Mouse (Mus musculus): ENCODE results near the gene Trpm3. TPM values are rescaled to one million over a fixed set of nuclear protein-coding genes. Genes with fewer than 3 reads are reported as not detected.

The Trpm3 gene
- total RNA-seq, 2 experiments from 2014 or later = 38.9 to 40.3 TPM

- no peak for DNase-seq (ENCODE audit: extremely low spot score in 1 of 2, low spot score in 2 of 2)
- TF ChIP-seq CTCF (IDR thresholded peaks at IDR 0.05) = no peak
- no peak overlapping the region for H3K27ac ChIP-seq
- H3K4me3 ChIP-seq = no peak overlapping the region
- intact Hi-C loops (cut with DNase I) = no loop called here
Observed at GRCm38 (mm10) chr19:22672892-22673291, 534.0 kb downstream of the Trpm3 start.

DNA sequence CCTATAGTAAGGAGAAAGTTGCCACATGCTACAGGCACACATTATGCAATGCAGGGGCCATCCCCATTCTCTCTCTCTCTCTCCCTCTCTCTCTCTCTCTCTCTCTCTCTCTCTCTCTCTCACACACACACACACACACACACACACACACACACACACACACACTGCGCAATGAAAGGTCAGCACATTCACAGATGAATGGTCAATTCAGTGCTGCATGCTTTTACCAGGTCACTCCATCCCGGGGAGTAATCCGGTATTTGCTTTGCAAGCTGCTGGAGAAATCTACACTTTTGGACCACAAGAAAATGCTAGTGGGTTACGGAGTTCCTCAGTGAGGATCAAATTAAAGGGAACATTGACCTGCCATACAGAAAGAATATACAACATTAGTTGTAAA is 537.4 kb downstream of the Trpm3 start:
- Histone ChIP-seq H3K4me3 (no peak overlapping the region), H3K27ac (no peak overlapping the region)
- no peak for DNase-seq (ENCODE audit: extremely low spot score in 1 of 2, low spot score in 2 of 2)
- intact Hi-C loops (cut with DNase I) = no loop called here
- TF ChIP-seq CTCF (IDR thresholded peaks at IDR 0.05) = no peak

GRCm38 (mm10) chr19:22682238-22682637 is 543.4 kb downstream of the Trpm3 start:
- intact Hi-C loops (cut with DNase I) = no loop called here
- Histone ChIP-seq H3K27ac (no peak overlapping the region), H3K4me3 (no peak overlapping the region)
- no peak for DNase-seq (ENCODE audit: extremely low spot score in 1 of 2, low spot score in 2 of 2)
- TF ChIP-seq CTCF (IDR thresholded peaks at IDR 0.05) = no peak

GRCm38 (mm10) chr19:22691995-22692394 is 553.1 kb downstream of the Trpm3 start:
- intact Hi-C loops (cut with DNase I) = no loop called here
- no peak overlapping the region for H3K27ac ChIP-seq
- H3K4me3 ChIP-seq = no peak overlapping the region
- DNase-seq (ENCODE audit: extremely low spot score in 1 of 2, low spot score in 2 of 2) = no peak
- no peak for TF ChIP-seq CTCF (IDR thresholded peaks at IDR 0.05)

GRCm38 (mm10) chr19:22692553-22692952 is 553.7 kb downstream of the Trpm3 start:
- TF ChIP-seq CTCF (IDR thresholded peaks at IDR 0.05) = no peak
- no peak for DNase-seq (ENCODE audit: extremely low spot score in 1 of 2, low spot score in 2 of 2)
- intact Hi-C loops (cut with DNase I) = no loop called here
- Histone ChIP-seq H3K4me3 (no peak overlapping the region), H3K27ac (no peak overlapping the region)

DNA sequence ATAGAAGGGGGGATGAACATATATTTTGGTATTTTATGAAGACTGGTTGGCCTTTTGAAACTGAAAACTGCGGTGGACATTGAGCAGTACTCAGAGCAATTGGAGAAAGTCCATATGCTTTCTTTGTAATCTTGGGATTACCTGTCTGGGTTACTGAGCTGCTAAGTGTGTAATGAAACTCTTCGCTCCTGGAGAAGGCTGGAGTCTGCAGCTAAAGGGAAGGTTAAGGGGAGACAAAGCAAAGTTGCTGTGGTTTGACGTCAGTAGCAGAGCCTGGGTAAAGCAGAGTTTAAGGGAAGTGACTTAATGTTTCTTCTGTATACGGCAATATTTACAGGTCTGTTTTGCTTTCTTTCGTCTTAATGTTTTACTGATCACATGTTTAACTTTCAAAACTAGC is 554.1 kb downstream of the Trpm3 start:
- intact Hi-C loops (cut with DNase I) = no loop called here
- Histone ChIP-seq H3K4me3 (no peak overlapping the region), H3K27ac (no peak overlapping the region)
- no peak for DNase-seq (ENCODE audit: extremely low spot score in 1 of 2, low spot score in 2 of 2)
- no peak for TF ChIP-seq CTCF (IDR thresholded peaks at IDR 0.05)

DNA sequence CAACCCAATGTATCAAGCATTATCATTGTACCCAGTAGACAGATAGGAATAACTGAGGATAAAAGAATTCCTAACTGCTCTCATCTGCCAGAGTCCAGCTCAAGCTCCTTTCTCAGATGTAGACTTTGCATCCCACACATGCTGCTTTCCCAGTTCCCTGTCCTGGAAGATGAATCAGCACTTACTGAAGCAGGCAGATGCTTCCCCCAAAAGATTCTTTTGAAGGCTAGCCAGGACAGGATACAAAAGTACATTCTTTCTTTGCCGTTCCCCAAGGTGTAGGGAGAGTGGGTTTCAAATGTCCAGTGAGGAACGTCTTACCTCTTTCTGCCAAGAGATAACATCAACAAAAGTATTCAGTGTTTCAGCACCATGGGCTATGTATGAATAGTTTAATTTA is 556.6 kb downstream of the Trpm3 start:
- no peak for DNase-seq (ENCODE audit: extremely low spot score in 1 of 2, low spot score in 2 of 2)
- TF ChIP-seq CTCF (IDR thresholded peaks at IDR 0.05) = no peak
- Histone ChIP-seq H3K4me3 (no peak overlapping the region), H3K27ac (peak overlapping the region; percentile 24; the same call in 1 of the 2 replicates)
- intact Hi-C loops (cut with DNase I) = no loop called here

- H3K27ac ChIP-seq = no peak overlapping the region
- no peak for DNase-seq (ENCODE audit: extremely low spot score in 1 of 2, low spot score in 2 of 2)
- no peak overlapping the region for H3K4me3 ChIP-seq
- intact Hi-C loops (cut with DNase I) = no loop called here
- TF ChIP-seq CTCF (IDR thresholded peaks at IDR 0.05) = no peak
Observed at GRCm38 (mm10) chr19:22698737-22699136, 559.9 kb downstream of the Trpm3 start.

- intact Hi-C loops (cut with DNase I) = no loop called here
- no peak for DNase-seq (ENCODE audit: extremely low spot score in 1 of 2, low spot score in 2 of 2)
- no peak overlapping the region for H3K27ac ChIP-seq
Observed at GRCm38 (mm10) chr19:22700871-22701651, 562.2 kb downstream of the Trpm3 start.

DNA sequence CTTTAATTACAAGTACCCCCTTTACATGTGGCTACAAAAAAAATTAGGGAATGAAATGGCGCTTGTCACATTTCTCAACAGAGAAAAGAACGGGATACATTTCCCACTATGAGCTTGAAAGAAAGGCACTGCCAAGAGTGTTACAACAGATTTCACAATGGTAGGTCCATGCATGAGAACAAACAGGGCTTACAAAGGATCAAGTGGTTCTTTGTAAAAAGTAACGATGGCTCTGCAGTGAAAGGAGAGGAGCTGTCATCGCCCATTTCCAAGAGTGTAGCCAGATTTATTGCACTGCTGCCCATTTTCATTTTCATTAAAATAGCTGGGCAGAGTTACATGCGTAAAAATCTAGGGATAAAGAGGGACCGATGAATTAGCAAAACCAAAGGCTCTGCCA is 565.0 kb downstream of the Trpm3 start:
- TF ChIP-seq CTCF (IDR thresholded peaks at IDR 0.05) = no peak
- Histone ChIP-seq H3K4me3 (no peak overlapping the region), H3K27ac (no peak overlapping the region)
- intact Hi-C loops (cut with DNase I) = no loop called here
- no peak for DNase-seq (ENCODE audit: extremely low spot score in 1 of 2, low spot score in 2 of 2)

More at GRCm38 (mm10) chr19:22700871-22701651, 562.2 kb downstream of the Trpm3 start:
- no peak overlapping the region for H3K4me3 ChIP-seq
- TF ChIP-seq CTCF (IDR thresholded peaks at IDR 0.05) = no peak

DNA sequence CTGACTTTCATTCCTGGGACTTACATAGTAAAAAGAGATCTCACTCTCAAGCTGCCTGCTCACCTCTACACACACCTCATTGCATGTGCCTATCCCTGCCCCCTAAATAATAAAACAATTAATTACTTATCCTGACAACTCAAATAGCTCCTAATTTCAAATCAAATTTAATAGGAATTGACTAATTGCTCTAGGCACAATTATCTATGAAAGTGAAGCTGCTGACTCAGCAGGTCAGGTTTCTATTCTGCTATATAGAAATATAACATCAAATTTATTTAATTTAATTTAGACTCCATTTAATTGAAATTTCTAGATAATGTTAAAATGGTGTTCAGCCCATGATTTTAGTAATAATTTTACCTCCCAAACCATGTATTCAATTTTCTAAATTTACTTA is 566.6 kb downstream of the Trpm3 start:
- H3K27ac ChIP-seq = no peak overlapping the region
- intact Hi-C loops (cut with DNase I) = no loop called here
- no peak for TF ChIP-seq CTCF (IDR thresholded peaks at IDR 0.05)
- DNase-seq (ENCODE audit: extremely low spot score in 1 of 2, low spot score in 2 of 2) = no peak
- H3K4me3 ChIP-seq = no peak overlapping the region

GRCm38 (mm10) chr19:22719027-22719426 is 580.2 kb downstream of the Trpm3 start:
- intact Hi-C loops (cut with DNase I) = no loop called here
- DNase-seq (ENCODE audit: extremely low spot score in 1 of 2, low spot score in 2 of 2) = no peak
- TF ChIP-seq CTCF (IDR thresholded peaks at IDR 0.05) = no peak
- H3K4me3 ChIP-seq = no peak overlapping the region
- no peak overlapping the region for H3K27ac ChIP-seq

DNA sequence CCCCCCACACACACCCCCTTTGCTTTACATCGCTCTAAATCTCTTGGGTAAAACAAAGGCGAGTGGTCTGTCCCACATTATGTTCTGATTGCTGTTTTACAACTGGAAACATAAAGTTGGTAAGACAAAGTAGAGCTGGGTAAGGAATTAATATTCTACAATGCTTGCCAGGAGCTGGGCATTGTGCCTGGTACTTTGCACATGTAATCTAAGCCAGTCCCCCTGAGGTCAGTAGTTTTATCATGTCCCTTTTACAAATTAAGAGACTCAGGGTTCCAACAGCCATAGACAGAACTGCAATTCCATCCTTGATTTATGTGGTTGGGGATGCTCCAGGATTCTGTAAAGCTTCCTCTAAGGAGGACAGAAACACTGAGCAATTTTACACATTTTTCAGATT is 591.0 kb downstream of the Trpm3 start:
- no peak overlapping the region for H3K4me3 ChIP-seq
- no peak overlapping the region for H3K27ac ChIP-seq
- DNase-seq (ENCODE audit: extremely low spot score in 1 of 2, low spot score in 2 of 2) = no peak
- intact Hi-C loops (cut with DNase I) = no loop called here
- no peak for TF ChIP-seq CTCF (IDR thresholded peaks at IDR 0.05)

All from left cerebral cortex, adult 2 months (tissue).